Mouse (Mus musculus) forebrain, embryonic 16.5 days (tissue): ENCODE results near the gene Marcks. TPM values are rescaled to one million over a fixed set of nuclear protein-coding genes. Genes with fewer than 3 reads are reported as not detected.

Experiments
- ATAC-seq: fragments of 200-750 bp; cut with Nextera tagmentation; 2 replicates; pipeline ENCODE4 v1.8.0; 2017; ENCODE audit warnings: mild to moderate bottlenecking, moderate library complexity
- H3K27ac ChIP-seq: fragments of 300-500 bp; sonication (generic); 2 replicates; pipeline ENCODE4 v1.5.1; 2014; ENCODE audit warnings: low read length, control low read depth
- H3K27me3 ChIP-seq: fragments of 300-500 bp; sonication (generic); replicated peaks from 2 replicates; pipeline ENCODE4 v1.6.1; 2014; ENCODE audit warnings: low read length; ENCODE audit not compliant: control insufficient read depth, insufficient read depth
- H3K36me3 ChIP-seq: fragments of 300-500 bp; sonication (generic); 2 replicates; pipeline ENCODE4 v1.6.1; 2014; ENCODE audit not compliant: control insufficient read depth, insufficient read depth
- H3K4me1 ChIP-seq: fragments of 300-500 bp; sonication (generic); replicated peaks from 2 replicates; pipeline ENCODE4 v1.6.1; 2014; ENCODE audit warnings: low read length; ENCODE audit not compliant: control insufficient read depth, insufficient read depth
- H3K4me2 ChIP-seq: fragments of 300-500 bp; sonication (generic); 2 replicates; pipeline ENCODE4 v1.6.1; 2014; ENCODE audit warnings: mild to moderate bottlenecking, low read length, control low read depth
- H3K4me3 ChIP-seq: fragments of 300-500 bp; sonication (generic); replicated peaks from 2 replicates; pipeline ENCODE4 v1.5.1; 2014; ENCODE audit warnings: mild to moderate bottlenecking, low read length, control low read depth
- H3K9ac ChIP-seq: fragments of 300-500 bp; sonication (generic); replicated peaks from 2 replicates; pipeline ENCODE4 v1.6.1; 2014; ENCODE audit warnings: low read depth, low read length, control low read depth
- H3K9me3 ChIP-seq: fragments of 300-500 bp; sonication (generic); 2 replicates; pipeline ENCODE4 v1.6.1; 2016; ENCODE audit warnings: low read length; ENCODE audit not compliant: control insufficient read depth
- WGBS: fragments of 180-500 bp; shearing (Covaris S2); extraction: QIAGEN DNeasy Blood & Tissue Kit; methylation state at CpG from one replicate; pipeline ENCODE4 v1.1.7; 2014; 5-methylcytosine and 5-hydroxymethylcytosine counted together
- polyA plus RNA-seq: library from polyadenylated mRNA; unstranded; fragments of >200 nt; fragmentation: Nextera tagmentation; extraction: Ambion mirVana; gene quantifications from 2 replicates; pipeline ENCODE4 v1.2.1, GENCODE M21; 2015

Marcks gene
- polyA plus RNA-seq, 1 experiment from 2014 or later, result 178 TPM

DNA sequence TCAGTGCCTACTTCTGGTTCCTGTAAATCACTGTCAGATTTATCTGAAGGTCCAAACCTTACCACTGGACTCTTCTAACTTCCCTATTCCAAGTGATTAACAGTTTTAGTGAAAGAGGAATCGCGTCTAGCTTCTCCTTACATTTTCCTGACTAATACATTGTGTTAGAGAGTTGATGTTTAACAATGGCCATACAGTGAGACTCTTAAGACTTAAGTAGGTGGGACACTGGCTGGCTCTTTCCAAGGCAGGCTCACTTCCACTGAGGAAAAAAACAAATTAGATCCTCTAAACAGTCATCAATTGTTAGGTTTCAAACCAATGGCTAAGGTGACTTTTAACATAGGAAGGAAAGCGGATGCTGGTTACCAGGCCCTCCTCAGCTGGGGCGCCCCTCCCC lies 25.9 kb downstream of the Marcks start:
- 83% methylated on average over 4 of the region's 4 CpGs for WGBS
- Histone ChIP-seq H3K27me3 (no peaks in the 10 kb centered on the region), H3K4me1 (no peaks in the 10 kb centered on the region), H3K9ac (no peak overlapping the region), H3K27ac (no peak overlapping the region), H3K4me2 (no peak overlapping the region), H3K4me3 (no peak overlapping the region), H3K36me3 (no peaks in the 10 kb centered on the region), H3K9me3 (no peaks in the 10 kb centered on the region)
- ATAC-seq, result no peak

DNA sequence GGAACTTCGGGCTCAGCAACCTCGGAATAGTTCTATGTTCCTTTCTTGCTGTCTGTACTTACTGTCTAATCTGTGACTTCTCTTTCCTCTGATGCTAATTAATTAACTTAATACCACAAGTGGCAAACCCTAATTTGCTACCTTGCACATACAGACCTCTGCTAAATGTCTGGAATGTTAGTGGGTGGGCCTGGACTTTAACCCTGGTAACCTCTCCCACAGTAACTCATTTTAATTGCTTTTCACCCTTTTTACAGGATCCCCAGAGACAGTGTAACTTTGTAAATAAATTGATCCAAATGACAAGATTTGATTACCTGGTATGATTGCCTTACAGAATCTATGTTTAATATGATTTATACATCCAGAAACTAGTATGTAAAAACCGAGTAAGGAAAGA lies 26.4 kb downstream of the Marcks start:
- no peak overlapping the region for H3K4me2 ChIP-seq
- H3K9me3 ChIP-seq, result no peaks in the 10 kb centered on the region
- ATAC-seq, result no peak
- 83% methylated on average over 3 of the region's 3 CpGs for WGBS
- H3K27me3 ChIP-seq, result no peaks in the 10 kb centered on the region
- H3K27ac ChIP-seq, result no peak overlapping the region
- no peaks in the 10 kb centered on the region for H3K4me1 ChIP-seq
- H3K9ac ChIP-seq, result no peak overlapping the region
- no peaks in the 10 kb centered on the region for H3K36me3 ChIP-seq
- H3K4me3 ChIP-seq, result no peak overlapping the region

DNA sequence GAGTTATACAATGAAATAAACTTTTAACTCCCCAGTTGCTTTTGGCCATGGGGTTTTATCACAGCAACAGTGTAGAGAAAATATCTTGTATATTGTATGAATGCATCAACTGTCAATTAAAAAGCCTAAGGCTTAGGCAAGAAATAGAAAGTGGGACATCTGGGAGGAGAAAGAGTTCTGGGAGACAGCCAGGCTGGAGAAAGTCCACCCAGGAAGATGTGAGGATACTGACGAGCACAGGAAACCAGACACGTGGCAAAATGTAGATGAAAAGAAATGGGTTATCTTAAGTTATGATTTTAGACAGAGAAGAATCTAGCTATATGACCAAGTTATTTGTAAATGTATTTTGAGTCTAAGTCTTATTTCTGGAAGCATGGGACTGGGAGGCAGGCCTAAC lies 27.3 kb downstream of the Marcks start:
- no peaks in the 10 kb centered on the region for H3K4me1 ChIP-seq
- H3K27me3 ChIP-seq, result no peaks in the 10 kb centered on the region
- H3K9ac ChIP-seq, result no peak overlapping the region
- no peak overlapping the region for H3K27ac ChIP-seq
- 82% methylated on average over 2 of the region's 2 CpGs for WGBS
- H3K4me3 ChIP-seq, result no peak overlapping the region
- no peak overlapping the region for H3K4me2 ChIP-seq
- no peak for ATAC-seq
- H3K9me3 ChIP-seq, result no peaks in the 10 kb centered on the region
- H3K36me3 ChIP-seq, result no peaks in the 10 kb centered on the region

DNA sequence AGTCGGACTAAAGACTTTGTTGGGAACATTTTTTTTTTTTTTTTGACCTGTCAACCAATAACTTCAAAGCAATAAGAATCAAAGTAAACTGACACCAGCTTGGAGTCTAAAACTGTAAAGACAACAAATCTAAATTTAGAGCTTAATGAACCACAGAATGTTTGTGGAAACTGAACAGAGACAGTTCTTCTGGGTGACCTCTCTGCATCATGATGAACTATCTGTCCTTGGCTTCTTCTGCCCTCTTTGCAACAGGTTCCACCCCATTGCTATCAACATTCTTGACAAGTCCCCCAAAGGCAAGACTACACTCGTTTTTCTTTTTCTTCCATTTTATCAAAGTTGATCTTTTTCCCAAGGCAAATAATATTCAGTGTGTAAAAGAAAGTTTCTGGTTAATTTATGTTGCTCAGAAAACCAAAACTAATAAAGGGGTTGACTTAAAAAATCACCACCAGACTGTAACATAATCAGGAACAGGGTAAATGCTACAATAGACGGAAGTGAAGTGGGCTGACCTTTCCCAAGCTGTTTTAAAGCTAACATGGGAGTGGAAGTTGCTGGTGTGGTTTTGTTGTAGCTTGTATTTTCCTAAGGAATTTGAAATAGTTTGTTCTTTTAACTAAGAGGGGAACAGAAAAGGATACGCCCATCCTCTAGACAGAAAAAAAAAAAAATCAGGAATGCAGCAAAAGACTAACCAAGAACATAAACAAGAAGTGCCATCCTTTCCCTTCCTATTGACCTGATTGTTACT lies 31.7 kb downstream of the Marcks start:
- H3K4me2 ChIP-seq, result no peak overlapping the region
- 91% methylated on average over 4 of the region's 4 CpGs for WGBS
- no peaks in the 10 kb centered on the region for H3K27me3 ChIP-seq
- H3K9me3 ChIP-seq, result no peaks in the 10 kb centered on the region
- no peaks in the 10 kb centered on the region for H3K36me3 ChIP-seq
- no peak overlapping the region for H3K4me3 ChIP-seq
- ATAC-seq, result no peak
- no peak overlapping the region for H3K9ac ChIP-seq
- no peaks in the 10 kb centered on the region for H3K4me1 ChIP-seq
- H3K27ac ChIP-seq, result no peak overlapping the region

DNA sequence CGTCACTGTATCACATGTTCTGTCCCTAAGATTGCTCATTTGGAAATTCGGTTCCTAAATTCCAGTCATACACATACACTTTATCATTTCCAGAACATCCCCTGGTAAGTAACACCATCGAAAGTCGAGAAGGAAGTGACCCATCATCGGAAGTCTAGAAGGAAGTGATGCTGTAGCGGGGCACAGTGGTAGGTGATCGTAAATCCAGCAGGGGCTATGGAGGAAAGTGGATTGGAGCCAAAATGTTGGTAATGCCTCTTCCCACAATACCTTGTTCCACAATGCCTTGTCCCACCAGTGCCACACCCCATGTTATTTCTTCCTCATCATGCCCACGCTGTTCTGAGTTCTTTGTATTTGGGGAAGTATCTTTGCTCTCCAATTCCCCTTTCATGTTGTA lies 32.4 kb downstream of the Marcks start:
- Histone ChIP-seq H3K27me3 (no peaks in the 10 kb centered on the region), H3K4me3 (no peak overlapping the region), H3K9me3 (no peaks in the 10 kb centered on the region), H3K27ac (no peak overlapping the region), H3K36me3 (no peaks in the 10 kb centered on the region), H3K4me1 (no peaks in the 10 kb centered on the region), H3K4me2 (no peak overlapping the region), H3K9ac (no peak overlapping the region)
- ATAC-seq, result no peak
- WGBS, result 94% methylated on average over 8 of the region's 8 CpGs

DNA sequence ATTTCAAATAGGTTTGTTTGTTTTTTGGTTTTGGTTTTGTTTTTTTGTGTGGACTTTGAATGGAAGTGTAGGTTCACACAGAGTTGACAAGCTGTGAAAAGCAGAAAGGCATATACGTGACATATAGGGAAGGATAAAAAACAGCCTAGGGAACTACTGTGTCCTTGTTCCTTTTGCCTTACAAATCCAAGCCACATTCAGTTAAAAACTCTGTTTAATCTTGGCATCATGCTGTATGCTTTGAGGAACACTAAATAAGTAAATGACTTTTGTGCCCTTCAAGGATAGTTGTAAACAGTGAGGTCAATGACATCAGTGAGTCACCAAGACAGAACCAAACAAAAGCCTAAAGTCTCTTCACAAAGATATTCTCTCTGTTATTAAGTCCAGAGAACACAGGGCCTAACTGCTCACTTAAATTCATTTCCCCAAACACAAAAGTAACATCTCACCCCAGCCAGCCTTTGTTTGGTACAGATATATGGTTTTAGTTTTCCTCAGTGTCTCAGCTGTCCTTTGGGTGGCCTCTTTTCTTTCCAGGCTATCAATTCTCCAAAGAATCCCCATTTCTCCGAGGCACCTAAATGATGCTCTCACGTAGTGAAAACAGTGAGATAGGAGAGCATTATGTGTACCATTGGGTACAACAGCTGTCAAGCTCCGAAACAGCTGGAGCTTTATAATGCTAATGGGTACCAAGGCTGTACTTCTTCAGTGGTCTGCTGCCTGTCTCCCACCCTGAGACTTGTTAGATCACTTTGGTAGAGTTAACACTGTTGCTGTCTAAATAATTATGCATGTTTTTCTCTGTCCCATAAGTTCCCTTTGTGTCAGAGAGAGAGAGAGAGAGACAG lies 36.3 kb downstream of the Marcks start:
- no peak for ATAC-seq
- Histone ChIP-seq H3K27ac (no peak overlapping the region), H3K4me2 (no peak overlapping the region), H3K4me3 (no peak overlapping the region), H3K36me3 (no peaks in the 10 kb centered on the region), H3K4me1 (no peaks in the 10 kb centered on the region), H3K27me3 (no peaks in the 10 kb centered on the region), H3K9ac (no peak overlapping the region), H3K9me3 (no peaks in the 10 kb centered on the region; the same call in 1 of the 2 replicates)
- 52% methylated on average over 4 of the region's 4 CpGs for WGBS

DNA sequence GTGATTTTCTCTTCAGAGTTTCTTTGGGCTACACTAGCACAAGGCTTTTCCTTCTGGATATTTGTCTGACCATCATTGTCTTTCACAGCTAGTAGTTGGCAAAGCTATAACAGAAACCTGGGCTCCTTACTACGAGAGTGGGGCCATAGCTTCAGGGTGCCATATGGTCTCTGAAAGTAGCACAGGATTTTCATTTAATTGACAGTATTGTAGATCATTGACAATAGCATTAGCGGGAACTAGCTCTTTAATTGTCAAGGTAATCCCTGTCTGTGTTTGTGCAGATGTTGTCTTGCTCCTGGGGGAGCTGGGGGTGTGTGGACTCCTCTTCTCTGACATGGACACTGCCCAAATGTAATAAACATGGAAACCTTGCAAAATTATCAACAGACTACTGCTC lies 37.0 kb downstream of the Marcks start:
- H3K27ac ChIP-seq, result no peak overlapping the region
- WGBS, result 25% methylated on average over 2 of the region's 2 CpGs
- no peaks in the 10 kb centered on the region for H3K36me3 ChIP-seq

DNA sequence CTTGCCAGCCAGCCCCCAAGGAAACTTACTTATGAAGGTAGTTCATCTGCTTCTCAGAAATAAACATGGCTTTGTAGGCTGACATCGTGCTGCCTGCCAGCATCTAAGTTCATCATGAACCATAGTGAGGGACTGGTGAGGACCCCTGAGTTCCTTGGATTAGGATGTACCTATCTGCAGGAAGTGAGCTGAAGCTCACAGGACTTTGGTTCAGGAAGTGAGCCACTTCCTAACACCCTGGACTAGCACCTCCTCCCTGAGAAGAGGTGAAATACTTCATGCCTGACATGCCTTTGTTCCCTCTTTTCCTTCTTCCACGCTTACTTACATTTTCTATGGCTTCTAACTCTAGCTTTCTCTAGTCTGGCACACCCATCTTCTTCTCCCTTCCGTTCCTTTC lies 42.2 kb downstream of the Marcks start:
- Histone ChIP-seq H3K4me3 (no peak overlapping the region), H3K4me1 (no peaks in the 10 kb centered on the region), H3K27me3 (no peaks in the 10 kb centered on the region), H3K9me3 (no peaks in the 10 kb centered on the region; the same call in 1 of the 2 replicates), H3K4me2 (no peak overlapping the region), H3K9ac (no peak overlapping the region), H3K27ac (no peak overlapping the region), H3K36me3 (no peaks in the 10 kb centered on the region)
- no peak for ATAC-seq
- WGBS, result 92% methylated on average over 3 of the region's 3 CpGs

More for the DNA sequence above, 37.0 kb downstream of the Marcks start:
- Histone ChIP-seq H3K4me2 (no peak overlapping the region), H3K4me3 (no peak overlapping the region), H3K9ac (no peak overlapping the region), H3K4me1 (no peaks in the 10 kb centered on the region), H3K27me3 (no peaks in the 10 kb centered on the region), H3K9me3 (no peaks in the 10 kb centered on the region; the same call in 1 of the 2 replicates)
- ATAC-seq, result peak; percentile 68; the same call in 1 of the 2 replicates

DNA sequence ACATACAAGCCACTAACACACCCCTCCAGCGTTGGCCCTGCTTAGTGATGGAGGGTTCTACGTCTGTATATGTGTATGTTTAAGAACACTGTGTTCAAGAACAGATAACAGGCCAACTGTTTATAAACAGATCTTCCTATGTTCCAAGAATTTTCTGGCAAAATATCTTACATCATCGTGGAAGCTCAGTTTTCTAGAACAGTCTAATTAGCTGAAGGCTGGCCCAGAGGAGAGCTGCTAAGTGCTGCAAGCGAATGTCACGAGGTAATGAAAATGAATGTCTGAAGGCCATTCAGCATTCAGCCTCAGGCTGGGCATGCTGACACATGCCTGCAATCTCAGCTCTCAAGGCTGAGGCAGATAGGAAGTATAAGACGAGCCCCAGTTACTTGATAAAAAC lies 42.9 kb downstream of the Marcks start:
- Histone ChIP-seq H3K4me2 (no peak overlapping the region), H3K36me3 (no peaks in the 10 kb centered on the region), H3K4me1 (no peaks in the 10 kb centered on the region), H3K9ac (no peak overlapping the region), H3K27me3 (no peaks in the 10 kb centered on the region), H3K4me3 (no peak overlapping the region), H3K27ac (no peak overlapping the region), H3K9me3 (no peaks in the 10 kb centered on the region; the same call in 1 of the 2 replicates)
- no peak; the same call in 1 of the 2 replicates for ATAC-seq
- WGBS, result 46% methylated on average over 6 of the region's 6 CpGs
